Mouse (Mus musculus): ENCODE results near the gene Prkcq. TPM values are rescaled to one million over a fixed set of nuclear protein-coding genes. Genes with fewer than 3 reads are reported as not detected.

Gene Prkcq
- polyA plus RNA-seq, 1 experiment = not detected

- Histone ChIP-seq H3K4me1 (ENCODE audit: control insufficient read depth, insufficient read depth, low read length) (no peaks in the 10 kb centered on the region), H3K27ac (ENCODE audit: insufficient read depth, low read depth, low read length) (no peak overlapping the region), H3K4me3 (ENCODE audit: insufficient read depth, low read length) (no peak overlapping the region)
- TF ChIP-seq CTCF (IDR thresholded peaks at IDR 0.05; ENCODE audit: low read depth, low read length) (no peak), POLR2A (IDR thresholded peaks at IDR 0.05; ENCODE audit: borderline replicate concordance, low read depth, low read length) (no peak)
These were observed 11.2 kb upstream of the Prkcq start for GRCm38 (mm10) chr2:11160696-11161095.

GRCm38 (mm10) chr2:11161336-11161735 lies 10.6 kb upstream of the Prkcq start:
- Histone ChIP-seq H3K4me3 (ENCODE audit: insufficient read depth, low read length) (no peak overlapping the region), H3K27ac (ENCODE audit: insufficient read depth, low read depth, low read length) (no peak overlapping the region), H3K4me1 (ENCODE audit: control insufficient read depth, insufficient read depth, low read length) (no peaks in the 10 kb centered on the region)
- TF ChIP-seq CTCF (IDR thresholded peaks at IDR 0.05; ENCODE audit: low read depth, low read length) (no peak), POLR2A (IDR thresholded peaks at IDR 0.05; ENCODE audit: borderline replicate concordance, low read depth, low read length) (no peak)

- no peaks in the 10 kb centered on the region for H3K4me1 ChIP-seq (ENCODE audit: control insufficient read depth, insufficient read depth, low read length)
- H3K4me3 ChIP-seq (ENCODE audit: insufficient read depth, low read length) = no peak overlapping the region
- no peak overlapping the region for H3K27ac ChIP-seq (ENCODE audit: insufficient read depth, low read depth, low read length)
- no peak for TF ChIP-seq CTCF (IDR thresholded peaks at IDR 0.05; ENCODE audit: low read depth, low read length)
- no peak for TF ChIP-seq POLR2A (IDR thresholded peaks at IDR 0.05; ENCODE audit: borderline replicate concordance, low read depth, low read length)
These were observed 9.2 kb upstream of the Prkcq start for GRCm38 (mm10) chr2:11162701-11163100.

DNA sequence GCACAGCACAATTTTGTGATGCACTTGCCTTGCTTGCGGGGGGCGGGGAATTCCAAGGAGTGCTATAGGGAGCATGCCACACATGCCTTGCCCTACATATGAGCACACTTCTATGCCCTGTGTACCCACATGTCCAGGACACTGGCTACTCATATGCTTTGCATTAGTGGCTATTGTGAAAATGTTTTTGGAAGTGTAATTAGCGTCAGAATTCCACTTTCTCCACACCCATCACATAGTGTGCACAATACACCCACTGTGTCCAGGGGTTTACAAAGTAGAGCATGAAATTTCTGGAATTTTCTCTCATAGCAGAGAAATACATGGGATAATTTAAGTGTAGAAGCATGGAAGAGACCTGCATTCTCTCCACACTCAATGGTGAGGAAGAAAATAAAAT lies 7.7 kb upstream of the Prkcq start:
- TF ChIP-seq CTCF (IDR thresholded peaks at IDR 0.05; ENCODE audit: low read depth, low read length) (no peak), POLR2A (IDR thresholded peaks at IDR 0.05; ENCODE audit: borderline replicate concordance, low read depth, low read length) (no peak)
- no peaks in the 10 kb centered on the region for H3K4me1 ChIP-seq (ENCODE audit: control insufficient read depth, insufficient read depth, low read length)
- no peak overlapping the region for H3K4me3 ChIP-seq (ENCODE audit: insufficient read depth, low read length)
- no peak overlapping the region for H3K27ac ChIP-seq (ENCODE audit: insufficient read depth, low read depth, low read length)

DNA sequence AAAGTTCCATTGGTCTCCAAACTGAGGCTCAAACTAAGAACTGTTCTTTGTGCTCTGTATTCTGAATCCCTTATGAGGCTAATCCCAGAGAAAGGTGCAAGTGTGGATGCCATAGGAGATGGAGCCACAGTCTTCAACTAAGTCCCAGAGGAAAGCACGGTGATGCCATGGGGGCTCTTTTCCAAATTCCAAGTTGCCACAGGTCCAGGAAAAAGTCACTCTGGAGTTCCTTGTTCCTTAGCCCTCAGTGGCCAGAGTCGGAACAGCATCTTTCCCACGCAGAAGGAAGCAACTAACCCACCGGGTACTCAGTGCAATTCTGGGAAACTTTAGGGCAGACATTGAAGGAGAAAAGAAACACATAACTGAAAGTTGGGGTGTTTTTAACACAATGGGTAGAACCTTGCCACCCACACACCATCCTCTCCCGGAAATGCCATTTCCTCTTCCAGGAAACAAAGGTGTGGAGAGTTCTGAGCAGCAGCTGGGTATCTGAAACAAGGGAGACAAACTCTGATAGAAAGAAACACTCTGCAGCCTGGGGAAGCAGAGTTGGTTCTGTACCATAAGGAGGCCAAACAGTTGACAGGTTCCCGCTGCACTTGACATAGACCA lies 2.1 kb upstream of the Prkcq start:
- Histone ChIP-seq H3K27ac (ENCODE audit: insufficient read depth, low read depth, low read length) (no peak overlapping the region), H3K4me1 (ENCODE audit: control insufficient read depth, insufficient read depth, low read length) (no peaks in the 10 kb centered on the region), H3K4me3 (ENCODE audit: insufficient read depth, low read length) (no peak overlapping the region)
- TF ChIP-seq POLR2A (IDR thresholded peaks at IDR 0.05; ENCODE audit: borderline replicate concordance, low read depth, low read length) = no peak
- TF ChIP-seq CTCF (IDR thresholded peaks at IDR 0.05; ENCODE audit: low read depth, low read length) = no peak

DNA sequence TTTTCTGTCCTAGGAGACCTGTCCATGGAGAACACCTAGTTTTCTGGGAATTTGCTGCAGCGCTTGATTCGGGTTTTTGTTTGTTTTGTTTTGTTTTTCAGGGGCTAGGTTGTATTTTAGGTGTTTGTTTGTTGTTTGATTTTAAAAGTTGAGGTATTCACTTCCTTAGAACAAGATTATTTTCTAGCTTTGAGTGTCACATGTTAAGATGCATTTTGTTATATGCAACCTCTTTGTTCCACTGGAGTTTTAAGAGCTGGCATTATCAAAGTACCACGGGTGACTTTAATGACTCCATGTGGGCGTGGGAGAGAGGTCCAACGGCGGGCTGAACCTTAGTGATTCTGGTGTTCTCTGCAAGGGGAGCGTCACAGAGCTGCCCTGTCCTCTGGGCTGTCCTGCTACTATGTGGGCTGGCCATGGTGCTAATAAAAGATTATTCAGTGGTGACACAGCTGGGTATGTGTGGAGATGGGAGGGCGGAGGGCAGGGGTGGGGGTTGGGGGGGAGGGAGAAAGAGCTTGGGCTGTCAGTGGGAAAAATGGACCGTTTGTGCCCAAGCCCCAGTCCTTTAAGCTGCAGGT lies 1.0 kb downstream of the Prkcq start:
- H3K27ac ChIP-seq (ENCODE audit: insufficient read depth, low read depth, low read length) = no peak overlapping the region

DNA sequence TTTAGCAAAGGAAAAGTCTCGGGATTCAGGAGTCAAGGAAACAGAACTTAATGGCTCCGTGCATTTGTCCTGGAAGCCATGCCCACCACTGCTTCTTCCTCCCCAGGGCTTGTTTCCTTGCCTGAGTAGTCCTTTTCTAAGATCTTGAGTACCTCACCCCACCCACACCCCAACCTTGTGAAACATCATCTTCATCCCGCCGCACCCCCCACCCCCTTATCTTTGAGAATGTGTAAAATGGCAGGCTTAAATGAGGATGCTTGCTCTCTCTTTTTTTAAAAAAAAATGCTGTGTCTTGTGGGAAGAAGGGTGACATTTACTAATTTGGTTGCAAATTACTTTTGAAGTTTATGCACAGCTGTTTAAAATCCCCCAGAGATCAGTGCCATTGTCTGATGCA lies 1.6 kb downstream of the Prkcq start:
- Histone ChIP-seq H3K4me3 (ENCODE audit: insufficient read depth, low read length) (no peak overlapping the region), H3K27ac (ENCODE audit: insufficient read depth, low read depth, low read length) (no peak overlapping the region), H3K4me1 (ENCODE audit: control insufficient read depth, insufficient read depth, low read length) (no peaks in the 10 kb centered on the region)
- TF ChIP-seq CTCF (IDR thresholded peaks at IDR 0.05; ENCODE audit: low read depth, low read length) (no peak), POLR2A (IDR thresholded peaks at IDR 0.05; ENCODE audit: borderline replicate concordance, low read depth, low read length) (no peak)

More for the DNA sequence above, 1.0 kb downstream of the Prkcq start:
- Histone ChIP-seq H3K4me1 (ENCODE audit: control insufficient read depth, insufficient read depth, low read length) (no peaks in the 10 kb centered on the region), H3K4me3 (ENCODE audit: insufficient read depth, low read length) (no peak overlapping the region)
- TF ChIP-seq POLR2A (IDR thresholded peaks at IDR 0.05; ENCODE audit: borderline replicate concordance, low read depth, low read length) = no peak
- no peak for TF ChIP-seq CTCF (IDR thresholded peaks at IDR 0.05; ENCODE audit: low read depth, low read length)

- Histone ChIP-seq H3K4me1 (ENCODE audit: control insufficient read depth, insufficient read depth, low read length) (no peaks in the 10 kb centered on the region), H3K4me3 (ENCODE audit: insufficient read depth, low read length) (no peak overlapping the region), H3K27ac (ENCODE audit: insufficient read depth, low read depth, low read length) (no peak overlapping the region)
- TF ChIP-seq CTCF (IDR thresholded peaks at IDR 0.05; ENCODE audit: low read depth, low read length) (no peak), POLR2A (IDR thresholded peaks at IDR 0.05; ENCODE audit: borderline replicate concordance, low read depth, low read length) (no peak)
These were observed 2.2 kb downstream of the Prkcq start for GRCm38 (mm10) chr2:11174101-11174500.

- H3K27ac ChIP-seq (ENCODE audit: insufficient read depth, low read depth, low read length) = no peak overlapping the region
- H3K4me1 ChIP-seq (ENCODE audit: control insufficient read depth, insufficient read depth, low read length) = no peaks in the 10 kb centered on the region
- H3K4me3 ChIP-seq (ENCODE audit: insufficient read depth, low read length) = no peak overlapping the region
- TF ChIP-seq POLR2A (IDR thresholded peaks at IDR 0.05; ENCODE audit: borderline replicate concordance, low read depth, low read length) (no peak), CTCF (IDR thresholded peaks at IDR 0.05; ENCODE audit: low read depth, low read length) (no peak)
These were observed 6.0 kb downstream of the Prkcq start for GRCm38 (mm10) chr2:11177880-11178279.

GRCm38 (mm10) chr2:11181510-11181909 lies 9.6 kb downstream of the Prkcq start:
- TF ChIP-seq CTCF (IDR thresholded peaks at IDR 0.05; ENCODE audit: low read depth, low read length) = no peak
- TF ChIP-seq POLR2A (IDR thresholded peaks at IDR 0.05; ENCODE audit: borderline replicate concordance, low read depth, low read length) = no peak
- H3K27ac ChIP-seq (ENCODE audit: insufficient read depth, low read depth, low read length) = no peak overlapping the region
- no peaks in the 10 kb centered on the region for H3K4me1 ChIP-seq (ENCODE audit: control insufficient read depth, insufficient read depth, low read length)

More at GRCm38 (mm10) chr2:11181510-11181909, 9.6 kb downstream of the Prkcq start:
- no peak overlapping the region for H3K4me3 ChIP-seq (ENCODE audit: insufficient read depth, low read length)
